Mouse (Mus musculus): Measurements from ENCODE around the gene Zfp853. TPM values are rescaled to one million over a fixed set of nuclear protein-coding genes. Genes with fewer than 3 reads are reported as not detected.

Zfp853 gene
- polyA plus RNA-seq (2016; fragmentation: Nextera tagmentation; extraction: Ambion mirVana), result not detected in 2 replicates

DNA sequence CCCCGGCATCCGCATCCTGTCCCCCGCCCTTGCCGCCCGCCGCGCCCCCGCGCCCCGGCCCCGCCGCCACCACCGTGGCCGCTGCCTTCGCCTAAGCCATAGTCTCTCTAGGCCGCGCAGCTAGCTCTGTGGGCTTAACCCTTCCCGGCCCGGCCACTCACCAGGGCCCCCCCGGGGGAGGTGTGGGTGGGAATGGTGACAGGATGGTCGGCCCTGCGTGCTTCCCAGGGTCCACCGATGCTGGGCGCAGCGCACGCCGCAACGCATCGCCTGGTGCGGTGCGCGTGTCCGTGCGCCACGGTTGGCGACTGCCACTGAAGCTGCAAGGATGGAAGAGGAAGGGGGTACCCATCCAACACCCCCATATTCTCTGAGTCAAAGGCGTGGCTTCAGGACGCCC is at the start of gene Zfp853:
Gene Zfp853 (minus strand): TSS at position 220 of the 400 bp plus-strand sequence.
- Histone ChIP-seq H3K4me3 (peak within 1 kb of the TSS; percentile 33), H3K4me1 (peaks cover 7% of the 10 kb centered on the region; the same call in 1 of the 2 replicates), H3K9me3 (replicated peaks) (no peaks in the 10 kb centered on the region; the same call in 1 of the 2 replicates), H3K4me2 (peak within 1 kb of the TSS; percentile 63), H3K27me3 (replicated peaks) (peaks cover 65% of the 10 kb centered on the region), H3K36me3 (0 out of 2 replicates have a peak, but pooled peaks cover 5% of the 10 kb centered on the region), H3K27ac (no peak within 1 kb of the TSS), H3K9ac (no peak within 1 kb of the TSS)
- WGBS (ENCODE audit: insufficient replicate concordance), result 7% methylated on average over 25 of the region's 38 CpGs
- no peak for ATAC-seq

DNA sequence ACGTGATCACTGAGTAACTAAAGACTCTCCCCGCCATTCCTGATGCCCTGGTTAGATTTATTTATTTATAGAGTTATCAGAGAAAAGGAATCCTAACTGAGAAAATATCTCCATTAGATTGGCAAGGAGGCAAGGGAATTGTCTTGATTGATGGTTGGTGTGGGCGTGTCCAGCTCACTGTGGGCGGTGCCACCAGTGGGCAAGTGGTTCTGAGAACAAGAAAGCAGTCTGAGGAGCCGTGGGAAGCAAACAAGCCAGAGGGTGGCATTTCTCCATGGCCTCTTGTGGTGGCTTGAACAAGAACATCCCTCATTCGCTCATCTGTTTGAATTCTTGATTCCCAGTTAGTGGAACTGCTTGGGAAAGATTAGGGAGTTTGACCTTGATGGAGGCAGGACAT is 46.2 kb upstream of the Zfp853 start:
- H3K27ac ChIP-seq, result no peak overlapping the region
- H3K4me1 ChIP-seq, result no peaks in the 10 kb centered on the region
- no peak overlapping the region for H3K9ac ChIP-seq
- 39% methylated on average over 6 of the region's 6 CpGs for WGBS (ENCODE audit: insufficient replicate concordance)
- no peak for ATAC-seq
- H3K9me3 ChIP-seq (replicated peaks), result peaks cover 6% of the 10 kb centered on the region; the same call in 1 of the 2 replicates
- no peaks in the 10 kb centered on the region for H3K36me3 ChIP-seq
- no peak overlapping the region for H3K4me3 ChIP-seq
- peaks cover 20% of the 10 kb centered on the region for H3K27me3 ChIP-seq (replicated peaks)
- no peak overlapping the region for H3K4me2 ChIP-seq

DNA sequence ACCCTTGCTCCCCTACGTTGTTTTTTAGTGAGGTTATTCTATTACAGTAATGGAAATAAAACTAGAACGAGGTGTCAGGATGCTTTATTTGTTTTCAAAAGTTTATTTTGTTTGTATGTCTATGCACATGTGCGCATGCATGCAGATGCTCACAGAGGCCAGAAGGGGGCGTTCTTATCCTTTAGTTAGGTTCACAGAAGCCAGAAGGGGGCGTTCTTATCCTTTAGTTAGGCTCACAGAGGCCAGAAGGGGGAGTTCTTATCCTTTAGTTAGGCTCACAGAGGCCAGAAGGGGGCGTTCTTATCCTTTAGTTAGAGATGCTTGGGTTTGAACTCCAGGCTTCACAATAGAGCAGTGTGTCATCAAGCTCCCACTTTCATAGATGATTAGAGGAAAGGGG is 43.1 kb upstream of the Zfp853 start:
- Histone ChIP-seq H3K4me3 (no peak overlapping the region), H3K36me3 (no peaks in the 10 kb centered on the region), H3K9me3 (replicated peaks) (no peaks in the 10 kb centered on the region), H3K4me1 (no peaks in the 10 kb centered on the region), H3K27me3 (replicated peaks) (peaks cover 20% of the 10 kb centered on the region), H3K4me2 (no peak overlapping the region), H3K9ac (no peak overlapping the region), H3K27ac (no peak overlapping the region)
- ATAC-seq, result no peak
- WGBS (ENCODE audit: insufficient replicate concordance), result 57% methylated on average over 6 of the region's 6 CpGs

DNA sequence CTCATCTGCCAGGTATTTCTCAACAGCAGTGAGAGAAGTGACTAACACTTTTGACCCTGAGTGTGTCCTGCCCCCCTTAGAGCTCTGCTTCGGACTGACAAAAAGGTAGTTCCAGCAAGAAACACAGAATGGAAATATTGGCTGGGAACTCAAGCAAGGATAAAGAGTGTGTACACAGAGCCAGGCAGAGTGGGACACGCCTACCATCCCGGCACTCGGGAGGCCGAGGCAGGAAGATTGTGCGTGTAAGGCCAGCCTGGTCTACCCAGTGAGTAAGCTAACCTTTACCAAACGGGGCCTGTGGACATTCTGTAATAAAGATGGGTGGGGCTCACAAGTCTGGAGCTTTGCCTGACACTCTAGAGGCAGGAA is 41.7 kb upstream of the Zfp853 start:
- no peak for ATAC-seq
- no peaks in the 10 kb centered on the region for H3K9me3 ChIP-seq (replicated peaks)
- H3K4me3 ChIP-seq, result no peak overlapping the region
- H3K4me2 ChIP-seq, result no peak overlapping the region
- peaks cover 20% of the 10 kb centered on the region for H3K27me3 ChIP-seq (replicated peaks)
- 64% methylated on average over 7 of the region's 7 CpGs for WGBS (ENCODE audit: insufficient replicate concordance)
- H3K9ac ChIP-seq, result no peak overlapping the region
- H3K36me3 ChIP-seq, result no peaks in the 10 kb centered on the region
- H3K4me1 ChIP-seq, result peaks cover 3% of the 10 kb centered on the region
- H3K27ac ChIP-seq, result no peak overlapping the region

DNA sequence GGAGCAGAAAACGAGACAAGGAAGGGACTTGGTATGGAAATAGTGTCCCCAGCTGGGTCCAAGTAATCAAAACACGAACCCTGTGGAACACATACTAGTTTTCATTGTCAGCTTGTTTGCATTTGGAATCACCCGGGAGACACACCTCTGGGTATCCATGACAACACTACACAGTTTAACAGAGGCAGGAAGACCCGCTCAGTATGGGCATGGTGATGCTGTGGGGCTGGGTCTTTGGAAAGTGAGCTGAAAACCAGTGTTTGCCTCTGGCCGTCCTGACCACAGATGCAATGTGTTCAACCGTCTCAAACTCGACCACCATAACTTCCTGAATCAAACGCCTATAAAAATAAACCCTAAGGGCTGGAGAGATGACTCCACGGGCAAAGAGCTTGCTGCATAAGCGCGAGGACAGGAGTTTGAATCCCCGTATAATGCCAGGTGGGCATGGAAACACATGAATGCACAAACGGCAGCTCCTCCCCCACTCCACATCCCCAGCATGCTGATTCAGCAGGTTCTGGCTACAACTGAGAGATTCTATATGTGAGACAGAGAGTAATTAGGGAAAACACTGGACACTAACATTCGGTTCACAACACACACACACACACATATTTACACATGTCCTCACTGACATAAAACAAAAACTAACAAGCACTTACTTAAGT is 41.1 kb upstream of the Zfp853 start:
- Histone ChIP-seq H3K9me3 (replicated peaks) (no peaks in the 10 kb centered on the region), H3K4me2 (peak overlapping the region; percentile 34; the same call in 1 of the 2 replicates), H3K27ac (no peak overlapping the region), H3K4me1 (peaks cover 8% of the 10 kb centered on the region), H3K36me3 (no peaks in the 10 kb centered on the region), H3K9ac (no peak overlapping the region), H3K27me3 (replicated peaks) (peaks cover 15% of the 10 kb centered on the region), H3K4me3 (no peak overlapping the region)
- 52% methylated on average over 14 of the region's 14 CpGs for WGBS (ENCODE audit: insufficient replicate concordance)
- no peak for ATAC-seq

DNA sequence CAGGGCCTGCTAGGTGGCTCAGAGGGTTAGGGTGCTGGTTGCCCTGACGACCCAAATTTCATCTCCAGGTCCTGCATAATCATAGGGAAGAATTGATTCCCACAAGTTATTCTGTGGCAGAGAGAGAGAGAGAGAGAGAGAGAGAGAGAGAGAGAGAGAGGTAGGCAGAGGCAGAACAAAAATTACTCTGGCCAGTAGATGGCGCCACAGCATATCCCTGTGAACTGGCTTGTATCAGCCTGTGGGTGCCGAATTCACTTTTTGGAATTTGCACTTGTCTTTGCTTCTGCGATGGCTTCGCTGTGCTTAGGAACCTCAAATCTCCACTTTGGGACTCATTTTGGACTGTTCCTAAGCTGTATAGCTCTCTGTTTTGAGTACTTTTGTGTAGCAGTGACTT is 40.4 kb upstream of the Zfp853 start:
- no peak overlapping the region for H3K9ac ChIP-seq
- no peaks in the 10 kb centered on the region for H3K9me3 ChIP-seq (replicated peaks)
- H3K27ac ChIP-seq, result no peak overlapping the region
- H3K27me3 ChIP-seq (replicated peaks), result peaks cover 10% of the 10 kb centered on the region; the same call in 1 of the 2 replicates
- no peaks in the 10 kb centered on the region for H3K36me3 ChIP-seq
- H3K4me3 ChIP-seq, result no peak overlapping the region
- WGBS (ENCODE audit: insufficient replicate concordance), result 12% methylated on average over 5 of the region's 5 CpGs
- peak overlapping the region; percentile 34 for H3K4me2 ChIP-seq
- ATAC-seq, result no peak; the same call in 1 of the 2 replicates
- H3K4me1 ChIP-seq, result peaks cover 9% of the 10 kb centered on the region

DNA sequence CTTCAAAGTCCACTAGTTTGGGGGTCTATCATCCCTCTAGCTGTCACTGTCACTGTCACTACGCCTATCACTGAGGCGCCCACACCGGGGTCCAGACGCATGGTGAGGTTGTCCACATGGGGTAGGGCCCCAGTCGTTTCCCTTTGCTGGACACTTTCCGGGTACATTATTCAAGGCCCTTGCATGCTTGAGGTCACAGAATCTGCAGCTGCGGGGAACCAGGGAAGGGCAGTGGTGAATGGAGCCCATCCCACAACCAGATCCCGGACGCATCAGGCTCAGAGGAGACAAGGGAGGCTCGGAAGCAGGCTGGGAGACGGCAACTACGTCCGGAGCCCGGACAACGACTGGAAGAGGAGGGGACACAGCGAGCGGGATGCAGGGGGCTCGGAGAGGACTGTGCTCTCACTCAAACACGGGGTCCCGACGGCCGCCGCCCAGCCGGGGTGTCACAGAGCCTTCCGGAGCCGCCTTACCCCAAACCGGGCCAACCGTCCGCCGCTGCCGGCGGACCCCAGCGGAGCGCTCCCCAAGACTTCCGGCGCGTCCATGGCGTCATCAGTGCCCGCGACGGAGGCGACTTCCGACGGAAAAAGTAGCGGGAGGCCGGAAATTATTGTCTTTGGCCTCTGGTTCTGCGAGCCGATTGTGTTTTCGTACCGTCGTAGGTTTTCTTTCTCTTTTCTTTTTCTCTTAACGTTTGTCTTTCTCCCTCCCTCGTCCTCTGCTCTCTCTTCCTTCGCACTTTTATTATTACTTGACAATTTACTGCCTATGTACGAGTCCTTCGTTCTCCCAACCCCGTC is 35.5 kb upstream of the Zfp853 start, which contains the start of gene Zdhhc4:
Gene Zdhhc4 (minus strand): TSS at position 567 of the 806 bp plus-strand sequence.
- ATAC-seq, result peak; percentile 77
- peaks cover 24% of the 10 kb centered on the region for H3K4me1 ChIP-seq

DNA sequence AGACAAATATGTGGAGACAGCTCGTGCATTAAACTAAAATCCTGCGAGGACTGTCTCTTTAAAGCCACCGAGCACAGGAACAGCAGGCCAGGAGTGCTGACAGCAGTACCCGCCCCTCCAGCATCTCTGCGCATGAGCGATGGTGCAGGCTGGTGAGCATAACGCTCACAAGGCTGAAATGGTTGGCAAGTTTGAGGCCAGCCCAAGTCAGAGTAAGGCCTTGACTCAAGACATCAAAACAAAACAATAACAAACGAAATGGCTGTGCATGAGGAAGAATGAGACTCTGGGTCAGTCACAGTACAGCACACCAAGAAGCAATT is 23.8 kb upstream of the Zfp853 start:
- Histone ChIP-seq H3K4me1 (peaks cover 29% of the 10 kb centered on the region), H3K4me2 (no peak overlapping the region), H3K36me3 (peaks cover 80% of the 10 kb centered on the region), H3K9ac (no peak overlapping the region), H3K27ac (no peak overlapping the region), H3K4me3 (no peak overlapping the region), H3K27me3 (replicated peaks) (no peaks in the 10 kb centered on the region), H3K9me3 (replicated peaks) (no peaks in the 10 kb centered on the region)
- 83% methylated on average over 8 of the region's 8 CpGs for WGBS (ENCODE audit: insufficient replicate concordance)
- ATAC-seq, result no peak

More for the DNA sequence above, 35.5 kb upstream of the Zfp853 start, which contains the start of gene Zdhhc4:
- Histone ChIP-seq H3K4me2 (peak within 1 kb of the TSS; percentile 81), H3K9me3 (replicated peaks) (no peaks in the 10 kb centered on the region), H3K9ac (peak within 1 kb of the TSS; percentile 90), H3K27me3 (replicated peaks) (no peaks in the 10 kb centered on the region), H3K4me3 (peak within 1 kb of the TSS; percentile 91), H3K36me3 (peaks cover 35% of the 10 kb centered on the region), H3K27ac (peak within 1 kb of the TSS; percentile 66)
- WGBS (ENCODE audit: insufficient replicate concordance), result under 1% methylated on average over 57 of the region's 57 CpGs

DNA sequence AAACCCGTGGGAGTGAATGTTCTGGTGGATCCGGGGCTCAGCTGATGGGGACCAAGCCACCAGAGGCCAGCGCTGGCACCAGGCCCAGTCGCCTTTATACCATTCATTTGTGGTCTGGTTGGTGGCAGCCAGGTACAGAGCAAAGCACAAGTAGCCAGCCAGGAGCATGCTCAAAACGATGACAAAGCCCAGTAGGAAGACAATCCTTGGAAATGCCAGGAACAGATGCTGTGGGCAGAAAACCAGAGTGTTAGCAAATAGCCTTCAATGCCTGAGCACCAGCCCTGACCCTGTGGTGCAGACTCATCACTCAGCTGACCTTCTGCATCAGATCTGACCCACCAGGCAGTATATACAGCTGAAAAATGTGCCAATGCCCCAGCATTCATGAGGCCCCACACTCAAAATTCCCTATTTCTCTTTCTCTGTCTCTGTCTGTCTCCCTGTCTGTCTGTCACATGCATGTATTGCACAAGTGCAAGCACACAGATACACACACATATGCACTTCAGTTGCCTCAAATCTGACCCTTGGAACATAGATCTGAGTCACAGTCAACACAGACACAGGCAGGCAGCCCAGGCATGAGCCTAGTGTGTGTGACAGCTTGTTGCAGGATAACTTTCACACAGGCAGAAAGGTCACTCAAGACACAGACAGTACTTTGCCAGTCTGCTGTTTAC is 23.3 kb upstream of the Zfp853 start:
- peaks cover 34% of the 10 kb centered on the region for H3K4me1 ChIP-seq
- no peak overlapping the region for H3K27ac ChIP-seq
- peaks cover 80% of the 10 kb centered on the region for H3K36me3 ChIP-seq
- H3K9ac ChIP-seq, result no peak overlapping the region
- H3K4me2 ChIP-seq, result no peak overlapping the region
- H3K27me3 ChIP-seq (replicated peaks), result no peaks in the 10 kb centered on the region
- ATAC-seq, result no peak
- WGBS (ENCODE audit: insufficient replicate concordance), result 87% methylated on average over 5 of the region's 5 CpGs
- H3K9me3 ChIP-seq (replicated peaks), result no peaks in the 10 kb centered on the region
- no peak overlapping the region for H3K4me3 ChIP-seq

DNA sequence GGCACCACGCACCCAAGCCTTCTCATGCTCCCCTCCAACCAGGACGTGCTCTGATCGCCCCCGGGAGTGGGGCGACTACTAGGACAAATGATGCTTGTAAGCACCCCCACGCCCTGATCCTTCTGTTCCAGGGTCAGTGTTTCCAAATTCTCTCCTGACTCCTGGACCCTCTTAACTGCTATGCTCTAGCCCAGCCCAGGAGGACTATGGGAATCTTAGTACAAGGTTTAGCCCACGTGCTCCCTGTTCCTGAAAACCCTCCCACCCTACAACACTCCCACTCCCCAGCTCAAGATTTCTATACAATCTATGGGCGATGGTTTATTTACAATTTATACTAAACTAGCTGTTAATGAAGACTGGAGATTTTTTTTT is 22.1 kb upstream of the Zfp853 start:
- Histone ChIP-seq H3K4me1 (peaks cover 46% of the 10 kb centered on the region), H3K9me3 (replicated peaks) (no peaks in the 10 kb centered on the region), H3K27ac (peak overlapping the region; percentile 89), H3K36me3 (peaks cover 80% of the 10 kb centered on the region), H3K4me3 (peak overlapping the region; percentile 75), H3K9ac (peak overlapping the region; percentile 95), H3K27me3 (replicated peaks) (no peaks in the 10 kb centered on the region), H3K4me2 (peak overlapping the region; percentile 95)
- peak; percentile 8; the same call in 1 of the 2 replicates for ATAC-seq
- 15% methylated on average over 8 of the region's 8 CpGs for WGBS (ENCODE audit: insufficient replicate concordance)

DNA sequence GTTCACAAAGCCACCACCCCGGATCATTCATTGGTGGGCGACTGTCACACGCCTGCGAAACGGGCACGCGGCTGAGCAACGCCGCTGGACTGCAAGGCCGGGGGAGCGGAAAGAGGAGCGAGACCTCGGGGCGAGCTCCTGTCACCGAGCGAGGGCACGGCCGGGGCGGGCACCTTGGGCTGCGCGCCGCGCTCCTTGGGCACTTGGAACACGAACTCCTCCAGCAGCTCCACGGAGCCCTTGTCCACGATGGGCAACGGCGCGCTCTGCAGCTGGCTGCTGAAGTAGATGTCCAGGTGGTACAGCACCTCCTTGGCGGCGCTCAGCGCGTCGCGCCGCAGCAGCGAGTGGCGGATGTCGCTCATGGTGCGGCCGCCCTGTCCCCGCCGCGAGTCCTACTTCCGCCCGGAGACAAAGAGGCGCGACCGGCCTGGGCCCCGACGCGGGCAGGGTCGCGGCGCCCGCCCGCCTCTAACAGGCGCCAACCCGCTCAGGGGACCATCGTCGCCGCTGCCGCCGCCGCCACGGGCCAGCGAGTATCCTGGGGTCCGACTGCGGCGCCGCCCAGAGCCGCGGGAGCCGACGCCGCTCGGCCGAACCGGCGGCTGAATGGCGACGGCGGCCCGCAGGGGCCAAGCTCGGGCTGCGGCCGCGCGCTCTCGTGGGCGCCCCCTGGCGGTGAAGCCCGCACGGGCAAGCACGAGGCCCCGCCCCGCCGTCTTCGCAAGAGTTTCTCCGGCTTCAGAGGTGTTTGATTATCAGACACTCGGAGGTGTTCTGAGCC is 21.5 kb upstream of the Zfp853 start, which contains the start of gene E130309D02Rik:
Gene E130309D02Rik (minus strand): TSS at position 631 of the 784 bp plus-strand sequence.
- H3K9me3 ChIP-seq (replicated peaks), result no peaks in the 10 kb centered on the region
- peaks cover 80% of the 10 kb centered on the region for H3K36me3 ChIP-seq
- peak within 1 kb of the TSS; percentile 89 for H3K27ac ChIP-seq
- peak within 1 kb of the TSS; percentile 95 for H3K9ac ChIP-seq
- peak within 1 kb of the TSS; percentile 95 for H3K4me2 ChIP-seq
- ATAC-seq, result peak; percentile 81
- peak within 1 kb of the TSS; percentile 75 for H3K4me3 ChIP-seq
- peaks cover 52% of the 10 kb centered on the region for H3K4me1 ChIP-seq
- H3K27me3 ChIP-seq (replicated peaks), result no peaks in the 10 kb centered on the region
- under 1% methylated on average over 101 of the region's 101 CpGs for WGBS (ENCODE audit: insufficient replicate concordance)

Data from liver, embryonic 12.5 days (tissue).